Mouse (Mus musculus): ENCODE measurements around the gene Galns.

Gene Galns

DNA sequence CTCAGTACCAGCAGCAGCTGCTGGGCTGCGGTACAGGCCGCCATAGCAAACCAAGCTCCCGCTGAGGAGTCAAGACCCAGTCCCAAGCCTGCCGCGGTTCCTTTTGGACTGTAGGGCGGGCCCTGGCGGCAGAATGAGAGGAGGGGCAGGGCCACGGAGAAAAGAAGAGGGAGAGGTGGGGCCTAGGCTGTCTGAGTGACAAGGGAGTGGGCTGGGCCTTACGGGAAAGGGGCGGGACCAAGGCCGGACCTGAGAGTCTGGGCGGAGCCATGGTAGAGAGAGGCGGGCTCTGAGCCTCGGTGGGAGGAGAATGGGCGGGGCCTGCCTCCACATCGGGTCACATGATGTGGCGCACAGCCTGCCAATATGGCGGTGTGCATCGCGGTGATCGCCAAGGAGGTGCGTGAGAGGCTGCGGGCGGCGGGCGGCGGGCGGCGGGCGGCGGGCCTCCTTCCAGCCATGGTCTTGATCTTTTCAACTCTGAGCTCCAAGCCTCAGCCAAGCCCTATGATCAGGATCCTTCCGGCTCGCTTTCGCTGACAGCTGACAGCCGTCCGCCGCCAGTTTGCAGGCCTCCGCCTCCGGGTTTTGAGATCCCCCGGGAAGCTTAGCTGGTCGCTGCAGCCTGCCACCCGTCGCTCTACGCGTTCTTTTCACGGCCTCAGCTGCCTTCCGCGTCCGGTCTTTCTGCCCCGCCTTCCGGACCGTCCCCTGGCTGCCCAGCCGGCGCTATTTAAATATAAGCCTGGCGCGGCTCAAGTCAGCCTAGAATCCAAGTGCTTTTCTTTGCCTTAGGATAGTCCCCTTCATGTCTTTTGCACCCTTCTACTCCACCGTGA, at the start of gene Galns, which contains the start of gene Trappc2l:
TSS of gene Galns (minus strand) at position 169 of the 839 bp plus-strand sequence.
TSS of gene Trappc2l (plus strand) at position 346 of the 839 bp plus-strand sequence.
- peak; percentile 96 to 98 for DNase-seq

DNA sequence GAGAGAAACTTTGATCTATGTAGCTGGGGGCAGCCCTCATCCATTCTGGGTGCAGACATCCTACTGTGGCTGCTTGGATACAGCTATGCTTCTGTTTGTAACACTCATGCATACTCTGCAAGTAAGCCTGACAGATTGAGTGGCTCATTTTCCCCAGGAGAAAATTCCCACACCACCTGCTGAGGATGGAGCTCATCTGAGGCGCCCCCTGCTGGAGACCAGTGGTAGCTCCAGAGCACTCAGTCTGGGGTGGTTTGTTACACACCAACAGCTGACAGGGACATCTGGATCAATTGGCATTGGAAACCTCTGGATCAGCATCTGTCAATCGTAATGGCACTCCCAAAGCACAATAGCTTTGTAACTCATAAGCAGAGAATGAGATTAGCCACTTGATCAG, 48.8 kb upstream of the Galns start:
- peak; percentile 68 to 70 for DNase-seq

DNA sequence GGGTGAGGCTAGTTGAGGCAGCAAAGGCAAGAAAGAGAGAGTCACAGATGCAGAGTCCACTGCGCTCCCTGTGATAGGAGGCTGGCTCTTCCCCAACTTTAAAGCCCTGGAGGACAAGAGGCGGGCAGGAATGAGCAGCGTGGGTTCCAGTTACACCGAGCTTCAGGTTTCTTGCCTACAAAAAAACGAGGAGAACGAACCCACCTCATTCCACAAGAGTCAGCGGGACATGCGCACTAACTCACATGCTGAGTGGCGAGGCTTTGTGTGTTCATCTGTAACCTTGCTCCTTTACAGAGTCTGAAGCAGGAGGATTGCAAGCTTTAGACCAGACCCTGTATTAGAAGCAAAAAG, 47.5 kb upstream of the Galns start:
- DNase-seq: no peak

DNA sequence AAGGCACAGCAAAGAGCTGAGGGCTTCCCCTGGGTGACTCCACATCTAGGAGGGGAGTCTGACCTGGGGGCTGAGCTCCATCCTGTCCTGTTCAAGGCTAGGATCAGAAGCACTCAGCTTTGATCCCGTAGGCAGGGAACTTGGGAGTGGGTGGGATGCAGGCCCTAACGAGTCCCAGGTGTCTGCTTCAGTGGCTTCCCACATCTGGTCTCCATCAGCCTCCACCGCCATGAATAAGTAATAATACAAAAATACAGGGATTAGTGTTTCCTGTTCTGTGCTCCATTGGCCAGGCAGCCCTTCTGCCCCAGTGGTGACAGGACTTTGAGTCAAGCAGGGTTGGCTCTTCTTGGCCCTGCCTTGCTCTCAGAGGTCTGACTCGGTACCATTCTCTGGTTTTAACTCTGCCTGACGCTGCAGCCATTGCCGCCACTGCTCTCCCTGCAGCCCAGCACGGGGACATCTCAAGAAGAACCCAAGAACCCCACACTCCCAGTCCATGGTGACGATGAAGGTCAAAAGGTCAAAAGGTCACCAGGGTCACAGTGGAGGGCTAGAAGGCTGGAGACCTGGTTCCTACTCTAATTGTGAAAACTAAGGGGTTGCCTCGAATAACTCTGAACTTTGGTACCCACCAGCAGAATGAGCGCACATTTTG, 47.0 kb upstream of the Galns start:
- no peak for DNase-seq

DNA sequence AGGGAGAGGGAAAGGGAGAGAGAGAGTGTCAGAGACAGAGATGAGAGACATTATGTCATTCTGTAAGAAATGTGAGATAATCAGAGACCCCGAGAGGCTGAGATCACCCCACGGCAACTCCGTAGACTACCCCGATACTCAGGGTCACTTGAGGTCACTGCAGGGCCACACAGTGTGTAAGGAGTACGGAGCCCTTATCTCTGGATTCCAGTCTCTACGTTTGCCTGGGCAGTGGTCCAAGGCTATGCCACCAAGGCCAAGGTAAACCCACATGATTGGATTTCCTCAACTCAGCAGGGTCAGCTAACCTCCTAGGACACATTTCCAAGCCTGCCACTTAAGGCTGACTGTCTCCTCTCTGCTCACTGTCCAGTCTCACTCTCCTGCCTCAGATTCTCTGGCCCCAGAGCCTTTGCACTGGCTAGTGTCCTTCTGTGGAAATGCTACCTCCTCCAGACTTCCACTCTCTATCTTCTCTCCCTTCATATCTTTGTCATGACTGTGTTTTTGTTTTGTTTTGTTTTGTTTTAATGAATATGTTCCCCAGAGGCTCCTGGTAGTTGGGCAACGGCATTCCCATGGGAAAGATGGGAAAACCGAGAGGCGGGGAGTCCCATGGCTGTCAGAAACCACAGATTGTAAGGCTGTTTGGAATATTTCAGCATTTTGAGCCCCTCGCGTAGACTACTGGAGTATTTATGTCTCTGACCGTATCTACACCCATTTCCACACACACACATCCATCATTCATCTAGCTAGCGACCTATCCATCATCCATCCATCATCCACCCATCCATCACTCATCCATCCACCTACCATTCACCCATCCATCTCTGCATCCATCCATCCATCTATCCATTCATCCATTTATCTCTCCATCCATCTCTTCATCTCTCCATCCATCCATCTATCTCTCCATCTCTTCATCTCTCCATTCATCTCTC, 45.1 kb upstream of the Galns start:
- no peak for DNase-seq

DNA sequence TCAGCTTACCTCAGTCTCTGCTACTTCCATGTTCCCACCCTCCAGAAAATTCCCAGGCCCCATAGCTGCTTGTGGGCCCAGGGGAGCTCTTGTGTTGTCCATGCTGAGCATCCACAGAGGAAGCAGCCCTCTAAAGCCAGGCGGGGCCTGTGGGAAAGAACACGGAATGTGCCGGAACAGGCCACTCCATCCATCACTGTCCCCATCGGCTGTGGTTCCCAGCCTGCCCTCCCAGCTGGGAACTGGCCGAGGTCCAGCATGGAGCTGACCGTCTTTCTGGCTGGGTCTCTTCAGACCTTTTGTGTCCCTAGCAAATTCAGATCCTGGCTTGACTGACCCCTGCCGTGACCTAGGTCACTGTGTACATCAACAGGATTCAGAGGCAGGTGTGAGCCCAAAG, 43.5 kb upstream of the Galns start:
- no peak for DNase-seq

DNA sequence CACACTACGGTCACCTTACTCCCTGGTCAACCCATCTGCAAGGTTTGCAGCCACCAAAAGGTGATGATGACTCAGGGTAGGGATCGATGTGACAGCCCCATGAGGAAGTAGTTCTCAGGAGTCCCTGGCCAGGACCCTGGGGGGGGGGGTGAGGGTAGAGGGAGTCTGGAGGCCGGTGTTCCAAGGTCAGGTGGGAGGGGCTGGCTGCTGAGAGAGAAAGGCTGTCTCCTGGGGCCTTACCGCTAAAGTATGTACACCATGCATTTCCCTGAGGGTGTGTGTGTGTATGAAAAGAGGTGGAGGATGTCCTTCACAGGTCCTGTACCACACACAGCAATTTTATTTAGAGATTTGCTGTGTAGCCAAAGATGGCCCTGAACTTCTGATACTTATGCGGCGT, 41.4 kb upstream of the Galns start:
- no peak for DNase-seq

DNA sequence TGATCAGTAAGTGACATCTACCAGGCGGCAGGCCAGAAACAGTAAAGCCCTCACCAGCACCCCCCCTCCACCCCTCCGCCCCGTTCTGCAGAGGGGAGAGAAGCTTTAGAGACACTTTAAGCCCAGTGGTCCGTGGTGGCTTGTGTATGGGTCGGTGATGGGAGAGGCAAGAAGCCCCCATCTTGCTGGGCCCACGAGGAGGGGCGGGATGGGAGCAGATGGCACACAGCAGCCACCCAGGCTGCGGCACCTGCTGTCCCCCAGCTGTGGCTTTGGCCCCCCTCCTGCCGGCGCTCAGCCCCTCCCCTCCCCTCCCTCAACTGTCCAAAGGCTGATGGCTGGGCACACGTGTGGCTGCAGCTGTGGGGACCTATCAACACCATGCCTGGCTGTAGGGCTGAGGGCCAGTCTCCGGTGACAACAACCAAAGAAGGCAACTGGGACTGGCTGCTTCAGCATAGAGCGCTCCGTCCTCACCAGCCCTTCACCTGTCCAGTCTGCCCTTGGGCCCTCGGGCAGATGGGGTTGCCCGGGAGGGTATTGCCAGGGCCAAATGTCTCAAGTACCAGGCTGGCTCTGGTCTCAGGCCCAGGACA, 40.2 kb upstream of the Galns start:
- no peak for DNase-seq

DNA sequence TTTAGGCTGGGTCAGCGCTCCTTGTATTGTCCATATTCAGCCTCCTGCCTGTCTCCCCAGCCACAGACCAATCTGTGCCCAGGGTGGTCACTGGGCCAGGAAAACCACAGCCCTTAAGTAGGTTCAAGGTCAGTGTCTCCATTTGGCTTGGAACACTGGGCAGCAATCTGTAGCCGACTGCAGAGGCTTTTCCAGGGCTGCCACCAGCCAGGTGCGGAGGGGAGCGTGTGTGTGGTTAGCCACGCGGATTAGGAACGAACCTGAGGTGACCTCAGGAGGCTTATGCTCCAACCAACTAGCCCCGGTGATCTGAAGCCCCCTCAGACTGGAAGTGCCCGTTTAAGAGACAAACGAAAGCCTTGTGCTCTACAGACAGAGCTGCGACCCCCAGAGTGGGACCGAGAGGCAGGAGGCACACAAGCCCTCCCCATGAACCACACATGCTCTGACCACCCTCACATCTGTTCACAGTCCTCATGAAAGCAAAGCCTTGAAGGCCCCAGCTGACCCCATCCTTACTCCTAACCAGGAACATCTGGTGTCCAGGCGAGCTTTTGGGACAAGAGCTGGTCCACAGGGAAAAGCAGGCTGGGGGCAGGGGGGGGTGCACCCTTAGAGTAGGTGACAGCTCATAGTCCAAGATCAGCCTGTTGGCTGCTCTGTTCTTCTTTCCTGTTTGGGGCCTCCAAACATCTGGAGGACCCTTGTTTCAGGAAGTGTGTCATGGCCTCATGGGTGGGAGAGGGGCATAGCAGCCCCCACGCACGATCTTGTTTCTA, 37.1 kb upstream of the Galns start:
- DNase-seq: no peak

DNA sequence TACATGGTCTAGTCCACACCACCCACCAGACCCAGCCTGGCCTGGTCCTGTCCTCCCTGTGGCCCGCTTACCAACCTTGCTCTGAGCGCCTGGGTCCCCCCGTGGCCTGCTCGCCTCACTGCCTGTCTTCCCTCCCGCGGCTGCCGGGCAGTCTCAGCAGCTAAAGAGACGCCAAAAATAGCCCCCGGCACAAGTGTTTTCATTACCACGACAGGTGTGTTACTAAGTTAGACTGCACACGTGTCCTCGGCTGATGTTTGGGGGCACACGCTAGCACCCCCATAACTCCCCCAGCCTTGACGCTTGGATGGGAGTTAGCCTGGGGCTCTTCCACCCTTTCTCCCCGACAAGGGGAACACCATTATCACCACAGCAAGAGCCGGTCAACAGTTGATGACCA, 35.1 kb upstream of the Galns start:
- no peak for DNase-seq

DNA sequence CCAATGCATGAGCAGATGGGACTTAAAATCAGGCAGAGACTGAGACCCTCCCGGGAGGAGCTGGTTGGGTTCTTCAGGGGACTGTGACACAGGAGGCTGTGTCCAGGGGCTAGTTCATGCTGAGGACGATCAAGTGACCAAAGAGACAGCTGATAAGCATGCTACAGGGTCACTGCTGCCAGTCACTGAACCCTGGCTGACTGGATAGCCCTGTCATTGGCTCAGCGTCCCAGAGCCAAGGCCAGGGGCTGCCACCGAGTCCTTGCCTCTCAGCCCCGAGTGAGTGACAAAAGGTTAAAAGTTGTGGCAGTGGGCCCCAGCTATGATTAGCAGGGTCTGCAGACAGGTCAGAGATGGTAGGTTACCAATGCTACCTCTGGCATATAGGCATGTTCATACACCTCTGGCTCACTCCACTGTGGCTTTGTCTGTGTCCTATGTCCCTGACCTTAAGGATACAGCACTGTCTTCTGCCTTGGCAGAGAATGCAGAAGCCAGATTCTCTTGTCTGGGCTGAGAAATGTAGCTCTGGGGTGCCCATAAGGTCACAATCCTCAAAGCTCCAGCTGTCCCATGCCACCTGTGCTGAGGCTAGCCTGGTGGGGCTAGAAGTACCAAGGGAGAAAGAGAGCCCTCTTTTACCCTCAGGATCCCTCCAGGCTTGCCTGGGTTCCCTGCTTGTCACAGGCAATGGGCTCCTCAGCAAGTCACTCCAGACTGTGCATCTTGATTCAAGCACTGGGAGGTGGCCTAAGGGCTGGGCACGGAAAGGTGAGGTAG, 33.1 kb upstream of the Galns start:
- DNase-seq: no peak

DNA sequence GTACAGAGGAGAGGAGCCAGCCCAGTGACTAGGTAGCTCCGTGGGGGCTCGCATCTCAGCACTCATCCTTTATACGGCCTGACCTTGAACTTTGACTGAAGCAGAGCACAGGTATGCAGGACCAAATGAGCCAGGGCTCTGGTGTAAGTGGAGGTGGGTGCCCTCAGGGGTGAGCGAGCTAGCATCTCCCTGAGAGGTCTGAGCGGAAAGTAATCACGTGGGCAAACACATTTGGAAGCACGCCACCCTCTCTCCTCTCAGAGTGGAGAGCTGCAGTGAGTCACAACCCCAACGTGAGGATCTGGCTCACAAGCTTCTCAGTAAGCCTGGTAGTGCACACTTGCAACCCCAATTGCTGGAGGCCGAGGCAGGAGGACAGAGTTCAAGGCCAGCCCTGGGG, 30.8 kb upstream of the Galns start:
- no peak for DNase-seq

DNA sequence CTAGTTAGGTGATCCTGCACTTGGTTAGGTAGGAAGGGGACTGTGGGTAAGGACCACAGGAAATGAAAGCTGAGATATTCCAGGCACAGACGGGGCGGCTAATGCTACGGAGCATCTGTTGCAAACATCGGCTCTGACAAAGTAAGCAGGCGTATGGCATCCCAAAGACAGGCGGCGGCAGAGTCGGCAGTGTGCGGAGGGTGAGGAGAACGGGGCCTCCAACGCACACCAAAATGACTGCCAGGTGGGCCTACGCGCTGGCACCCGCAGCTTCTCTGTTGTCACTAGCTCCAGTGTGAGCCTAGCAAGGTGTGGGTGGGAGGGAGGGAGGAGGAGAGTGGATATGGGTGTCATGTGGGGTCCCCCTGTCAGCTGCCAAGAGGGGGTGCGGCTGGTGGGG, 30.1 kb upstream of the Galns start:
- no peak for DNase-seq

DNA sequence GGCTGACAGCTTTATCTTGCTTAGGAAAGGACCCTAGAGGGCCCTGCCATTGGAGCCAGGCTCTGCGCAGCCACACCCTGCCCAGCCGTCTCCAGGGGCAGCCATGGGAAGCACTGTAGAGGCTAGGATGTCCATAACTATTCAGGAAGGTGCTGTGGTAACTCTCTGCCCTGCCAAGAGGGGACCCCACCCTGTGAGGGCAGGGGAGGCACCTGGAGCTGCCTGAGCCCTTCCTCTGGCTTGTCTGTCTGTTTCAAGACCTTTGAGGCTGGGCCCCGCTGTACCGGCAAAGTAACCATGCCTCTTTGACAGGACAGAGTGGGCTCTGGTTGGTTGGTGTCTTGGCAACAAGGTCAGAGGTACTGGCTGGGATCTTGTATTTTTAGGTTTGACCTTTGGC, 29.6 kb upstream of the Galns start:
- DNase-seq: no peak

DNA sequence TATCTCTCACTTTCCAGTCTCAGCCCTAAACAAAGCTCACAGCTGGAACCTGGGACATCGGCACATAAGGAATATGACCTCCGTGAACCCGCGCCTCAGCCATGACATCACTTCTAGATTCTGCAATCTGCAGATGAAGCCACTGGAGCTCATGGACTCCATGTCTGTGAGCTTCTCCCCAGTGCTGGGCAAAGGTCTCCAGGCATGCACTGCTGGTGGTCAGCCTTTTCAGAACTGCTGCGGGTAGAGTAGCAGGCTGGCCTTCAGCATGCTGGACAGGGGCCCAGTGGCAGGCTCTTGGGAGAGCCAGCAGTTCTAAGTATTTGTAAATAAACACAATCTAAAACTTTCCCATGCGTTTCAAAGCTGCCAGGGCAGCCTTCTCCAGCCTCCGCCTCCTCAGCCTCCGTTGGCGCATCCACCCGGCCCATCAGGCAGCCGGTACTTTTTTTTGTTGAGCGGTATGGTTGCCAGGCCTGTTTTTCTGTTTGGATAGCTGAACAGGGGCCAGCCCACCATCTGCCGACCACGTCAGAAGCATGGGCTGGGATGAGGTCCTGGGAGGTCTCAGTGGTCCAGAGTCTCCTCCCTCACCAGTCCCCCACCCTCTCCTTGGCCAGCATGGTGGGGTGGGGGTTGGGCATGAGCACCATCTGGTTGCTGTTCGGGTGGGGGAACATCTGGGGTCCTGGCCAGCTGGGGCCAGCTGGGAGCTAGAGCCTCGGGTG, 28.4 kb upstream of the Galns start:
- DNase-seq: no peak

DNA sequence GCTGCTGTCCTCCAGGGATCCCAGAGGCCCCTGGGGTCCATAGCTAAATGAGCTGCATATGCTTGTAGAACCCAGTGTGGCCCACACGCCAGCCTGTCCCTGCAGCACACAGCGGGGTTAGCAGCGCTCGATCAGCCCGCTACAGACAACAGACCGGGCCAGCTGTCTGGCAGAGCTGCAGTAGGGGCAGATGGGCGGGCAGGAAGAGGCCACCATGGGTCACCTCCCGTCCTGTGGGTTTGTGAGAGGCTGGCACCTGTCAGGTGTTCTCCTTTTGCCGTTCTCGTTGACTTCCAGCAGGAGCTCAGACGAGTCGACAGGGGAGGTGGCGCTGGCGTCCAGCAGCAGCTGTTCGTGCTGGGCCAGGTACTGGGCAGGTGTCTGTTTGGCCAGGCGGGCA, 27.3 kb upstream of the Galns start:
- no peak for DNase-seq

DNA sequence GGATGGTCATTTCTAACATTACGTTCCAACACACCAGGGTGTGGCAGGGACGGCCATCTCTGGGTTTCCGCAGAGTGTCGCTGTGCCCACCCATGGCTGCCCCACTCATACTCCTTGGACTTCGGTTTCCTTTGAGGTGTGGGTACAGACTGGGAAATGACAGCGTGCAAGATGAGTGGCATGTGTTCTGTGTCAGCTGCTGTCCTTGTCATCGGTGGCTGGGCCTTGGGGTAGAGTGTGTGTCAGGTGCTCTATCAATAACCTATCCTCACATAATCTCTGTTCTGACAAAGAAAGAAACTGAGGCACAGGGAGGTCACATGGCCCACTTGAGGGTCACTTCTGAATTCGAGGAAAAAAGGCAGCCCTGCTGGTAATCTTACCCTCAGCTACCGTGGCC, 26.0 kb upstream of the Galns start:
- no peak for DNase-seq

DNA sequence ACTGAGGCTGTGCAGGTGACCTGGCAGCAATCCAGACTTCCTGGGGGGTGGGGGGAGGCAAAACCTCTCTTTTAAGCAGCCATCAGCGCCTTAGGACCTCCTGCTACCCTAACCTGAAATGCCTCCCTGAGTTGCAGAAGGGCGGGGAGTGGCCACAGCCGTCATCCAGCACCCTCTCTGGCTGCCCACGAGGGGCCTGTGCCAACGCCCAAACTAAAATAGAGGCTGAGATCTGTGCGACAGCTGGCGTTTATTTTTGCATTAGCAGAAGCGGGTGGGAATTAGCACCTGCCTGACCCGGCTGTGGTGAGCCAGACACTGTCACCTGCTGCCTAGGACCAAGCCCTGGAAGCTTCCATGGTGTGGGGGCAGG, 25.5 kb upstream of the Galns start:
- no peak for DNase-seq

DNA sequence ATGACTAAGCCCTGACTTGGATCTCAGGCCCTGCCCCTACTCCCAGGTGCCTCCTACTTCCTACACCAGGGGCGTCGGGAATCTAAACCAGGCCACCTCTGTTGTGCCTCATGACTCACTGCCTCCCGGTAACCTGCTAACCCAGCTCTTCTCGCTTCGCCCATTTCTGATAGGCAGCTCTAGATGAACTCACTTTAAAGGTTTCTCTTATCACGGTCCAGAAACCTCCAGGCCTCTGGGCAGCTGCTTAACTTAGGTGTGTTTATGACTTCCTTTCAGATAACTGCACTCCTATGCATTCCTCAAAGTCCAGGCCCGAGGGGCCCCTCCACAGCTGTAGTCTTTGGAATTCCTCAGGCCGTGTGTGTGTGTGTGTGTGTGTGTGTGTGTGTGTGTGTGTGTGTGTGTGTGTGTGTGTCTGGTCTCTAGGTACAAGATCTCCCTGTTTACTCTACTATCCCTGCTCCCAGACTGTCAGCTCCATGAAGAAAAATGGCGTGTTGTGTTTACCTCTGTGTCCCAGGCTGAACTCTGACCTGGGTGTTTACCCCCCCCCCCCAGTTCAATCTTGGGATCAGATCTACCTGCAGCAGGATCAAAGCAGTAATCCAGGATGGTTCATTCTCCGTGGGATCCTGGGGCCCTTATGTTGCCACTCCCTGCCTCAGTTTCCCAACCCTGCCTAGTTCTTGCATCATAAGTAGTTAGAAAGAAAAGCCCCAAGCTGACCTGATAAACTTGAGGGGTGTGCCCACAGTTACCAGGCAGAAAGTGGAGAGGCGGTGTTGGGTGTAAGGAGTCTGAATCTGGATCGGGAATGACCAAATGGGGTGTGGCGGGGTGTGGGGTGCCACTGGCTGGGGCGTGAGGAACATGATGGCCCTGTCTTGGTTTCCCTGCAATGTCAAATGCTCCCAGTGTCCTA, 24.9 kb upstream of the Galns start:
- no peak for DNase-seq

DNA sequence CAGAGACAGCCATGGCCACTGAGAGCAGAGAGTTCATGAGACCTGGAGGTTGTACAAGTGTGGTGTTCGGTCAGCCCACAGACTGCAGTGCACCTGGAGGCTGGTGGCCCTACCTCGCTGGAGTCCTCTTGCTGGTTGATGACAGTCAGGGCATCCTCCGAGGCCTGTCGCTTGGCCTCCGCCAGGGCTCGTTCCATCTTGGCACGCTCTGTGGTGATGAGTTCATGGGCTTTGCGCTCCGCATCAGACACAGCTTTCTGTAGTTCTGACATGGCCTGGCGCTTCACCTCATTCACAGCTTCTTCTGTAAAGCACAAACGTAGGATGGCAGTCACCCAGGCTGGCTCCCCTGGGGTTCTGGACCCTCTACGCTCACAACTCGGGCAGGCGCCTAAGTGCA, 21.9 kb upstream of the Galns start:
- DNase-seq: no peak

Data from B cell, adult 2 months (primary cell).